Mouse (Mus musculus) layer of hippocampus, adult 8-10 months (tissue): ENCODE data around the gene Cep170. TPM values are rescaled to one million over a fixed set of nuclear protein-coding genes. Genes with fewer than 3 reads are reported as not detected.

Source experiments
- DNase-seq, 2 experiments: peaks; one replicate each; pipeline ENCODE4 v3.0.0; 2022; ENCODE audit warnings: low spot score in 2 of 2
- microRNA-seq, 2 experiments: library from miRNA; unstranded; fragments of <30 nt; microRNA quantifications; one replicate each; pipeline ENCODE4 v1.2.0; 2022
- total RNA-seq, 4 experiments: library from RNA; stranded (reverse); gene quantifications; 2 replicates each; pipeline ENCODE4 v1.2.4; 2022

Cep170 gene
- total RNA-seq, 4 experiments from 2014 or later = 86.4 to 110 (median 92.6) TPM

DNA sequence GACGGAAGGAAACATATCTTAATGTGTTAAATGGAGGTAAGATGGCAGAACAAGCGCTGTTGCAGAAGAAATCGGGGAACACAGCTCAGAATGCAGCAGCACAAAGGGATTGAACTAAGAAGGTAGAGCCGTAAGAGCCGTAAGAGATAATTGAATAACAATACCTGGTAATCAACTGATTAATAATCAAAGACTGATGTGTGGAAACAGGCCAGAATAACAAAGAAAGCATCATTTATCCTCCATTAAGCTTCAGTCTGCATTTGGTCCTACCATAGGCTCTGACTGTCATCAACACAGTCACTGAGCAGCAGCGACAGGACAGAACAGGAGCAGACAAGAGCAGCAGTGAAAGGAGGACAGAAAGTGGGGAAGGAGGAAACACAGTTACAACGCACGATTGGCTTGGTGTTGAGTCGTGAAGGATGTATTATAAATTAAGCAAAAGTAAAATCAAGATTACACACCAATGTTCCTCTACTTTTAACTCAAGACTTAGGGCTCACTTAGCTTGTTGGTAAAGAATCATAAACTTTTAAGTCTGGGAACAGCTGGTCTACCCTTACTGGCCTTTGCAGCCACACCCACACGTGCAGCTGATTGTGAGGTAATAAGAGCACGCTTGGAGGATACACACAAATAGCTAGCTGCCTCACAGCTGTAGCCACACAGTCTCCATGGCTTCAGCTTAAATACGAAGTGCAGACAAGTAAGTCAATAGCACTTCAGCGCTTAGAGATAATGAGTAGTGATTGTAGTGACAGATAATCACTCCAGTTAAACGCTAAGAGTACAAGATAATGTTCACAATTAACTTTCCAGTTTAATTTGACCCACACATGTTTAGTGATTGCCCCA, 59.8 kb downstream of the Cep170 start:
- no peak for DNase-seq

DNA sequence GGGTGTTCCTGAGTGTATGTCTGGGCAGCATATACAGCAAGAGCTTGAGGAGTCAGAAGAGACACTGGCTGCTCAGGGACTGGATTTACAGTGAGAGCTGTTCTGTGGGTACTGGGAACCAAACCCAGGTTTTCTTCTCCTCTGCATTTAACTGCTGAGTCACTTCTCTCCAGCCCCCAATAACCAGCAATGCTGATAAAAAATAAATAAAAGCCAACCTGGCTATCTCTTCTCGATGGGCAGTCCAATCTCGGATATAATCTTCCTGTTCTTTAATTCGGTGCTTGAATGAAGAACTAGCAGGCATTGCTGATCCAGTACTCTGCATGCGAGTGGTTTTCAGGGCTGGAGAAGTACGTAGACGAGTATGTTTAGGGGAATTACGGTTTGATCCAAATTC, 64.2 kb downstream of the Cep170 start:
- no peak for DNase-seq

DNA sequence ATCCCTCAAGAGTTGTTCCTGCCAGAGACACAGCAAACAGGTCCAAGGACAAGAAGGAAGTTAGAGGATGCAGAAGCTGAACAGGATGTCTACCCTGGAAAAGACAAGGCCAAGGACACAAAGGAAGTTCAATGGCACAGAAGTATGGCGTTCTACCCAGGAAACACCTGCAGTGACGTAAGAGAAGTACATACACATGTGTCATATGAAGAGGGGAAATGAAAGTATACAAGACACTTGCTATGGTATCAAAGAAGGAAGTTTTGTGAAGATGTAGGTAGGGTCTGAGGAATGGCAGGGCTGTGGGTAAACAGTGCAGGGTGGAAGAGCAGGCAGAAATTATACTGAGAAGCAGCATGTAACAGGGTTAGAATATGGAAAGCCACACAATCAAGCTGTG, 81.0 kb downstream of the Cep170 start:
- no peak for DNase-seq

DNA sequence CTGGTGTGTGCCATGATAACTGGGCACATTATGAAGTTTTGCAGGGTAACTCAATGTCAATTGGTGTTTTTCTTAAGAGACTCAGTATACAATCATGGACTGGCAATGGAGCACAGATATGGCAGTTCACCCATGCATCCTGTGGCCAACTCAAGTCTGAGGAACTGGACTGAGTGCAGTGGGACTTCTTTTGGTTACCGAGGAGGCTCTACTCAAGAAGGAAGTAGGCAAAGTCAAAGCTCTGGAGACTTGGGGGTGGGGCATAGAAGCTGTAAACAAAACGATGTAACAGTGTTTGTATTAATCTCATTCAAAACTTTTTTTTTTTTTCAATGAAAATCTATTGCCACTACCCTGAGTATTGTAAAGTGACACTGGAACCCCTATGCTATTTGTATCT, 83.3 kb downstream of the Cep170 start:
- DNase-seq = no peak

DNA sequence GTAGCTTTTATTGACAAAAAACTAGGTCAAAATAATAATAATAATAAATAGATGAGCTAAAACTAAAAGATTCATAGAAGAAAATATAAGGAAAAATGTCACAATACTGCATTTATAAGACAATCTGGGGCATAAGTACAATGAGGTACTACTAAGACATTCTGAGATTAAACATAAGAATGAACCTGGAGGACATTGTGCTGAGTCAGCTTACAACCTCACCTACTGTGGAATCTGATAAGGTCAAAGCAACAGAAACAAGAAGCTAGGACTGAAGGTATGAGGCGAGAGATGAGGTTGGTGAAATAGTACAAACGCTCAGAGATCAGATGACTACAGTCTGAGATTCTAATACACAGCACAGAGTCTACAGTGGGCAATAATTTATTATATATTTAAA, 86.5 kb downstream of the Cep170 start:
- DNase-seq = no peak

DNA sequence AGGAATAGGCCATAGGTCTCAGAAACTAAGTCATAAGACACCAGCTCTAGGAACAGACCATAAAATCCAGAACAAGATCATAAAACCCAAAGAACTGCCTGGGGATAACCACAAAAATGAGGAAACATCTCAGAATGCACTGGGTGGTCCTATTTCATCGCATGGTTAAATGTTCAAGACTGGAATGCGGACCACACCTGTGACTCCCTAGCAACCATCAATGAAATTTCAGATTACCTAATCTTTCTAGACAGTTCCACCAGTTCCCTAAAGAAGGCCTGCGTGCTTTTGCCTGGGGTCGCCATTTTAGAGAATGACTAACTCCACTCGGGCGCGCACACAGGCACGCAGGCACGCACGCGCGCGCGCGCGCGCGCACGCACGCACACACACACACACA, 89.1 kb downstream of the Cep170 start:
- no peak for DNase-seq

DNA sequence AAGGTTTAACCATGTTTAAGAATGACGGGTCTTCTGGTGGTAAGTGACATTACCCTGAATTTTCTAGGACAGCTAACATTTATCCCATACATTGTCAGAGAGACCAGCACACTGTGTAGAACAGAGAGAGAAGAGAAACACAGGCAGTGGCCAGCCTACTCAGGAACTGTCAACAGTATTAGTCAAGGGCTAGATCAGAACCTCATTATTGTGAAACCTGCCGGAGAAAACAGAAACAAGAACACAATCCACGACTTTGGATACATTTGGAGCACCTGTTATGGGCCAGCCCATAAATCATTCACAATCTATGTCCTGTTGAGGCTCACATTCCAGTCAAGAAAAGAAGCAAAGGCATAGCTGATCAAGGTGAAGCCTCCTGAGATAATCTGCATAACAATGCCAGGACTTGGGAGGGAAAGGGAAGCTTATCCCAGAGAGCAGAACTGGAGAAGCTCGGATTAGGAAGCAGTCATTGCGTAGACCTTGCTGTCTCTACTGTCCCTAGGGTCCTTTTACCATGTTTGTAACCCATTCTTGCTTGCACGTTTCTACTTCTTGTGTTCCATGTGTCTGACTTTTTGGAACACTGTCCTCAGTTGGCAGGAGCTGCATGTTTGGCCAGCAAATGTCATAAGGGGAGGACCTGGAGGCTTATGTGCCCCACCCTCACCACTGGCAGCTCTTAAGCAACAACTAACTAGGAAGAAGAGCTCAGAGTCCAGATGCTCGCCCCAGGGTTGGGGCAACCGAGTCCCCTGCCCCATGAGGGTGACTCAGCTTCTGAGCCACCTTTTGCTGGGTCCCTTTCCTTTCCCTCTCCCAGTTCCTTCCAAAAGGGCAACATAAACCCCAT, 89.8 kb downstream of the Cep170 start:
- no peak for DNase-seq

DNA sequence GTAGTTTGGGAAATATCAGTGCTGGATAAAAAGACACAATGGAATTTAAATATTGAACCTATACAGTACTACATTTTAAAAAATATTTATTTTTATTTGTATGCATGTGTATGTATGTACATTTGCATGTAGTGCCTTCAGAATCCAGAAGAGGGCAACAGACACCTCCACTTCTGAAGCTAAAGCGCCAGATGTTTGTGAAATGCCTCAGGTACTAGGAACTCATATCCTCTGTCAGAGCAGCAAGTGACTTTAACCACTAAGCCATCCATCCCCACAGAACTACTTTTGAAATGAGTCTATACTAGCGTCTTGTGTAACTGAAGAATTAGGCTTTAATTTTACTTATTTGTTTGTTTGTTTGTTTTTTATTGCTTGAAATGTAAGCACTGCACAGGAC, 101.4 kb downstream of the Cep170 start:
- DNase-seq = peak in 1 of 2 experiments; percentile 19

DNA sequence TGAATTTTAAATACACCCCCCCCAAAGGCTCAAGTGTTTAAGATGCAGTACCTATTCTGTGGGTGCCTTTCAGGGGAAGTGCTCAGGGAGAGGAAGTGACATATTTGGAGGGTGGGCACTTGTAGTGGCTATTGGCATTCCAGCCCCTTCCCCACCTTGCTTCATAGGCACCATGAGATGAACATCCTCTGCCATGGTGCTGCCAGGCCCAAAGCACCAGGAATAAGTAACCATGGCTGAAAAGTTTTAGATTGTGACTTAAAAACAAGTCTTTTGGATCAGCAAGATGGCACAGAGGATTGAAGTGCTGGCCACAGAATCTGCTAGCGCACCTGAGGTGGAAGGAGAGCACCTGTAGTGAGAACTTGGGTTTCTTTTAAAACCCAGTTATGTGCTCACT, 113.6 kb downstream of the Cep170 start:
- DNase-seq = no peak

DNA sequence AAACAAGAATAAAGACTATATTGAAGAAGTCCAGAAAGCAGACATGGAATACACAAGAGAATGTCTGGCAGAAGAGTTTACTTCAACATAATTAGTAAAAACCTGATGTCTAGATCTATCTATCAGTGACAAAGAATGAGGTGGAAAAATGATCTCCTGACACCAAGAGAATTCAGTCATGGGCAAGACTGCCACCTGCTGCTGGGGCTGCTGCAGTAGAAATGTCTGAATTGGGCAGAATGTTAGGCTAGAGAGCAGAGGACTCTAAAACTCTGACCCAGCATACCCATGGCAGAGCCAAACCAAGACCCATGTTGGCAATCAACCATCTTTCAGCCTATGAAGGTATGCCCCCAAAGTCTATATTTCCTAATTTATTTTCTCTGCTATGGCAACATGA, 114.1 kb downstream of the Cep170 start:
- DNase-seq = peak; percentile 8 to 45

DNA sequence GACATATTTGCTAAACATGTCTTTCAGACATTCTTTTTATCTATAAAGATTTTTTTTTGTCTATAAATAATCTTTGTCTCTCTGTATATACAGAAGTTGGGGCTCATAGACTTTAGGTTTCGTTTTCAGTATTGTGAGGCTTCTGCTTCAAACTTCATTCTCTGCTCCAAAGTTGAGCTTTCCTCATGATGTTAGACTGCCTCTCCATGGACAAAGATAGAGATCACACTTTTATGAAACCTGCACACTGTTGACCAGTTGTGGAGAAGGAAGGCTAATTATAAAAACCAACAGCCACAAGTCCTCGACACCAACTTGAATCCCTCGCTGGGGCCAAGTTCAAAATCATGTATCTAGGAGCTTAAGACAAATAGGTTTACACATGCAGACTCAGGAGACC, 115.2 kb downstream of the Cep170 start:
- DNase-seq = no peak

DNA sequence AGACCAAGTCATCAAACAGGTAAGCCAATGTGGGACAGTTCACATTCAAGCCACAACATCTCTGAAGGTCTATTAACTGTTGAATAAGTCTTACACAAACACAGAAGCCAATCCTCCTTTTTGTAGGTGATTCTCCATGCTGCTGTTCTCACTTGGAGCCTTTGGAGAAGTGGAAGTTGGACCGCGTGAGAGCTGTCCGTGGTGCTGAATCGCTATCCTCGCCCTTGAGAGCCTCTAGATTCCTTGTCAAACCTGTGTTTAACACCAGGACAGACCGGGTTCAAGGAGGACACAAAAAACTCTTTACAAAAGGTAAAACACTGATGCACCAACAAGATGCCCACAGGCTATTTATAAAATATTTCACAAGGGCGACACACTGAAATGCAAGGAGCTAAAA, 116.8 kb downstream of the Cep170 start:
- no peak for DNase-seq

DNA sequence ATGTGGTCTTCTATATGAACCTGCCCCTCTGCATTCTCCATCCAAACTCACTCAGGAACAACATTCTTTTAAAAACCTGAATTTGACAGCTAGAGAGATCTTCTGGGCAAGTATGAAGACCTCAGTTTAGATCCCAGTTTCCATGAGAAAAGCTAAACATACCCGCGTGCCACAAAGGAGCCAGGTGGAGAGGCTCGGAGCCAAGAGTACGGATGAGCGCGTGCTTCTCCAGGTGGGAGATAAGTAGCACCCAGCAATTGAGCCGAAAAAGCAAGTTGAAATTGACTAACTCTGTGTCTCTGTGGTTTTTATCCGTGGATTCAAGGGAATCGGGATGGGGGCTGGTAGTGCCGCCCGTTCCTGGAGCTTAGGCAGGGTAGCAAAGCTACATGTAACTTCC, 122.8 kb downstream of the Cep170 start:
- no peak for DNase-seq

DNA sequence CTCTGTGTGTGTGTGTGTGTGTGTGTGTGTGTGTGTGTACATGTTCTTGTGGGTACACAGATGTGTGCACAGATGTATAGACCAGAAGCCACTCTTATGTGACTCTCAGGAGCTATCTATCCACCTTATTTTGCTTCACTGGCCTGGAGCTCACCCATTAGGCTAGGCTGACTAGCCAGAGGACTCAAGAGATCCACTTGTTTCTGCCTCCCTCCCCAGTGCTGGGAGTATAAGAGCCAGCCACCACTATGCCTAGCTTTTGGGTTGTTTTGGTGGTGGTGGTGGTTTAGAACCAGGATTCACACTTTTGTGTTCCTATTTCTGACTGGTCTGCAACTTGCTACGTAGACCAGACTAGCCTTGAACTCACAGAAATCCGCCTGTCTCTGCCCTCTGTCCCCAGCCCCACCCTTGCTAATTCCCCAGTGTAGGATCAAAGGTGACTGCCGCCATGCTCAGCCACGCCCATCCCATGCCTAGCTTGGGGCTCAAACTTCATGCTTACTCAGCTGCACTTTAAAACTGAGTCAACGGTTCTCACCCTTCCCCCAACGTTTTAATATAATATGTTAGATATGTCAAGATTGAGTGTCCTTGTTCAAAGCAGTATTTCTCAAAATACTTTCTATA, 125.5 kb downstream of the Cep170 start:
- no peak for DNase-seq

Small RNA genes lying within 50 kb of the gene (microRNA-seq; reads per million reads assigned to microRNA genes)
- 159 to 231 reads per million in 2 experiments for gene Mir350

Other genes starting within 250 kb of the Cep170 start
- 10 to 100 TPM; 16.3 to 24.0 (median 19.4) TPM for gene Sdccag8, start 593 bp upstream of the Cep170 start, total RNA-seq